Mouse (Mus musculus): ENCODE measurements at regions not wholly inside any gene's neighbourhood (a gene's known extent, or its start where the extent isn't known, plus 50 kb on each side); places are given as distances from the start of the nearest gene placed in this dataset.

DNA sequence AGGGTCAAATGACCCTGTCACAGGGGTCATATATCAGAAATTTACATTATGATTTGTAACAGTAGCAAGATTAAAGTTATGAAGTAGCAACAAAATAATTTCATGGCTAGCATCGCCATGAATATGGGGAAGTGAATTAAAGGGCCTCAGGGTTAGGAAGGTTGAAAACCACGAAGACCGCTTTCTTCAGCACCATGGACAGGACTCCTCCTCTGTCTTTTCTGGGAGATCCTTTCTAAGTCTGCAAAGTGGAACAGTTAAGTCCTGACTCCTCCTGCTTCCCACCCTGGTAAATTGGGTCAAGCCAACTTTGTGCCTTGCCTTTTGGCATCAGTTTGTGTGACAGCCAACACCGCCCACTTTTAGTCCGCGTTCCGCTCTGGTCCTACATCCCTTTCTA is 275.7 kb downstream of the Atp23 start:
- TF ChIP-seq CTCF (IDR thresholded peaks at IDR 0.05; ENCODE audit: control insufficient read depth, insufficient read depth, insufficient replicate concordance, low read depth, low read length) (no peak), POLR2A (IDR thresholded peaks at IDR 0.05; ENCODE audit: control insufficient read depth, low read depth, low read length) (no peak)
